Mouse (Mus musculus) gastrocnemius, adult 2 months (tissue): ENCODE data around the gene Myof. TPM values are rescaled to one million over a fixed set of nuclear protein-coding genes. Genes with fewer than 3 reads are reported as not detected.

Experiments
- DNase-seq: peaks from one replicate; pipeline ENCODE4 v3.0.0; 2022
- H3K27ac ChIP-seq: fragments of 200-600 bp; 2 replicates; pipeline ENCODE4 v1.8.1; 2022; ENCODE audit warnings: mild to moderate bottlenecking
- H3K4me3 ChIP-seq: fragments of 200-600 bp; 2 replicates; pipeline ENCODE4 v1.8.1; 2022; ENCODE audit warnings: mild to moderate bottlenecking, moderate library complexity
- CTCF ChIP-seq: fragments of 200-600 bp; IDR thresholded peaks from 2 replicates; pipeline ENCODE4 v1.8.1; 2022; ENCODE audit warnings: antibody characterized with exemption, mild to moderate bottlenecking, moderate library complexity
- intact Hi-C: fragments of 180-260 bp; cut with DNase I; formaldehyde crosslinking; loops from one replicate; pipeline ENCODE4 v1.15.1; 2025
- total RNA-seq, 2 experiments: library from RNA; stranded (reverse); gene quantifications; 2 replicates each; pipeline ENCODE4 v1.2.3; 2021

Gene Myof
- total RNA-seq, 2 experiments from 2014 or later = 4.7 to 6.4 TPM

DNA sequence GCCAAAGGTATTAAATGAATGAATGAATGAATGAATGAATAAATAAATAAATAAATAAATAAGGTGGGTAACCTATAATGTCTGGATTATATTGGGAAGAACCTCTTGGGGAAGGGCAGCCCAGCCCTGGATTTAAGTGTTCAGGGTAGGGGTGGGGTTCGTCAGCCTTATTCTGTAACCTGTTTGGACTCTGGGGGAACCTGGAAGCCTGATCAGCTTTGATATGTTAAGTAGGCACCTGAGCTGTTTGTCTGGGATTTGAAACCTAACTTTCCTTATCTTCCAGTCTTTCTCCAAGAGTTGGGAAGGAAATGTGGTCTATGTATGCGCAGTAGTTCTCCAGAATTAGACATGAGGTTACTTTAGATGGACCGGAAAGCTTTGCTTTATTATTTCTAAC is 19.8 kb upstream of the Myof start:
- no peak for DNase-seq
- no peak for TF ChIP-seq CTCF
- Histone ChIP-seq H3K4me3 (no peak overlapping the region), H3K27ac (no peak overlapping the region)
- intact Hi-C loops = no loop called here

DNA sequence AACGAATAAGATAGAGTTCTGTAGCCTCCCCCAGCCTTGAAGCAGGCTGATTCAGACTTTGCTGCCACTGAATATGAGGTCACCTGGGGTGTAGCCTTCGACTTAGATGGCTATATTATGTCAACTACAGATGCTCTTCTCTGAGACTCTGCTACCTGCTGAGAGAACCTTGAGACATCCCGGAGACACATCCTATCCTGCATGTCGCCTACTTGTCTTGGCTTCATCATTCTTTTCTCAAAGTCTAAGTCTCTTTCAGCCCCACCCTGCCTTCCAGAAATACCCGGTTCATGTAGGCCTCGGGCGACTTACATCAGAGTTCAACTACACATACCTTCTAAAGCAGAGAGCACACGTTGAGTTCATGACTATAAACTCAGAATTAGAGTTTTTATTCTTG is 13.6 kb upstream of the Myof start:
- H3K4me3 ChIP-seq = no peak overlapping the region
- intact Hi-C loops = no loop called here
- no peak for DNase-seq
- H3K27ac ChIP-seq = no peak overlapping the region
- TF ChIP-seq CTCF = no peak

DNA sequence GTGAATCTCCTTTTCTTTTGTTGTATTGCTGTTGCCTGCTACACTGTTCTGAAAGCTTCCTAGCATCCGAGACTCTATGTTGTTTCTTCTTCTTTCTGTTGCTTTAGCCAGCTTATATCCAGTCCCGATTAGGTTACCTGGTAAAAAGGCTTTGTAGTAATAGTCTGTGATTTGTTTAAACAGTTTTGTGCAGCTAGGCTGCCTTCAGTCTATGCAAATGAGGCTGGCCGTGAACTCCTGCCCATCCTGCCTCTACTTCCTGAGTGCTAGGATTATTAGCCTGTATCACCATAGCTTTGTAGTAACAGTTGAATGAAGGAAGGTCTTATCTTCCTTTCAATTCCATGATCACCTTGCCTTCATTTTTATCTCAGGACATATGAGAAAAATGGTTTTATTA is 12.9 kb upstream of the Myof start:
- DNase-seq = no peak
- intact Hi-C loops = no loop called here
- no peak for TF ChIP-seq CTCF
- H3K27ac ChIP-seq = no peak overlapping the region
- H3K4me3 ChIP-seq = no peak overlapping the region

DNA sequence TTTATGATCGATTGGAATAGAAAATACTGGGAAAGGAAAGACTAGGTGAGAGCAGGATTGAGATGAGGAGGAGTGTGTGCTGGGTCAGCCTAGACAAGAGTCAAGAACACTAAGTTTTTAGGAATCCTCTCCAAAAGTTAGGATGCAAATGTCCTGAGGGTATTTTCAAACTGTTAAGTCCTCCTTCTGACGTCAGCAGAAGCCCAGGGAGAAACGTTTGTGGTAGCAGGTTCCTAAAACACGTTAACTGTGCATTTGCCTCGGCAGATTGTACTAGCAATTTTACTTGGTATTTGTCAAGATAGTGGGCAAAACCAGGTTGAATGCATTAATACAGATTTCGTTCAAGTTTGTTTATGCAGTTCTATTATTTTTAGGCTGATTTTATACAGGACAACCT is 12.4 kb upstream of the Myof start:
- no peak for DNase-seq
- H3K27ac ChIP-seq = no peak overlapping the region
- no peak overlapping the region for H3K4me3 ChIP-seq
- intact Hi-C loops = no loop called here
- no peak for TF ChIP-seq CTCF

DNA sequence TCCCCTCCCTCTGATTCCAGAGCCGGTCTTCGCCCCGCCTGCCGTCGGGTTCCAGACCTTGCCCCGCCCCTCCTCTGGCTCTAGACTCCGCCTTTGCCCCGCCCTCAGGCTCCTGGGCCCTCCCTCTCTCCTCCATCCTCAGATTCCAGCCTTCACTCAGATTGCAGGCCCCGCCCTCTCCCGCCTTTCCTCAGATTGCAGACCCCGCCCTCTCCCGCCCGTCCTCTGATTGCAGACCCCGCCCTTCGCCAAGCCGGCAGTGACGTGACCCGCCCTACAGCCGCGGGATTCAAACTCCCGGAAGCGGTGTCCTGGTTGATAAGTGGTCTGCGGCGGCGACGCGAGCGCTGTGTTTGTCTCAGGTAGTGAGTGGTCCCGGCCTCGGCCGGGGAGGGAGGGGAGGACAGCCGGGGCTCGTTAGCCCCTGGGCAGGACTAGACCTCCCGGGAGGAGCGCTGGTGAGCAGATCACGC is 11.4 kb upstream of the Myof start, which contains the start of gene Cep55:
Gene Cep55 (plus strand): TSS at position 292 of the 473 bp plus-strand sequence.
- Histone ChIP-seq H3K4me3 (peak within 1 kb of the TSS; percentile 83), H3K27ac (peak within 1 kb of the TSS; percentile 79)
- DNase-seq = peak; percentile 97
- intact Hi-C loops = loop anchor here (1.0 kb wide), 1 partner anchor 99 kb away; no protein-coding TSS in a partner anchor
- TF ChIP-seq CTCF = no peak

DNA sequence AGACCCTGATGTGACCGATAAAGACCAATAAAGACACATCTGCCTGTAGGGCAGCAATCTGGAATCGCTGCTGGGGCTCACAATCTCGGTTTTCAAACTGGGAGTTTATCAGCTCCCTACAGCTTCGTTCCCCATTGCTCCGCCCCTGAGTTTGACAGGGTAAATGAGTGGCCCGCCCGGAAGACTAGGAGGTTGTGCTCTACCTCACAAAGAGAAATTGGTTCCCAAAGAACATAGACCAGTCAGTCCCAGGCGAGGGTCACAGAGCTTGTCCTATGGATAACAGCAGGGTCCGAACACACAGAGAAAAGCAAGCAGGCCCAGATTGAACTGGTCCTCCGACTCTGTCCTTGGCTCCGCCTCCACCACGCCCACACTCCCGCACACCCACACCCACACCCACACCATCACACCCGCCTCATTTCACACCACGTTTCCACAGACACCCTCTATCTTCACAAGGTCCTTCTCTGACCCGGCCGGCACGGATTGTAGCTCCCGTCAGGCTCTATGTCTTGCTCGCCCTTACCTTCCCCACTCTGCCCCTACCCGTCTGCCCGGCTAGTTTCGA is 10.9 kb upstream of the Myof start:
- Histone ChIP-seq H3K4me3 (peak overlapping the region; percentile 83), H3K27ac (peak overlapping the region; percentile 79)
- intact Hi-C loops = loop anchor here (1.0 kb wide), 1 partner anchor 99 kb away; no protein-coding TSS in a partner anchor
- peak; percentile 83 for DNase-seq
- TF ChIP-seq CTCF = no peak

DNA sequence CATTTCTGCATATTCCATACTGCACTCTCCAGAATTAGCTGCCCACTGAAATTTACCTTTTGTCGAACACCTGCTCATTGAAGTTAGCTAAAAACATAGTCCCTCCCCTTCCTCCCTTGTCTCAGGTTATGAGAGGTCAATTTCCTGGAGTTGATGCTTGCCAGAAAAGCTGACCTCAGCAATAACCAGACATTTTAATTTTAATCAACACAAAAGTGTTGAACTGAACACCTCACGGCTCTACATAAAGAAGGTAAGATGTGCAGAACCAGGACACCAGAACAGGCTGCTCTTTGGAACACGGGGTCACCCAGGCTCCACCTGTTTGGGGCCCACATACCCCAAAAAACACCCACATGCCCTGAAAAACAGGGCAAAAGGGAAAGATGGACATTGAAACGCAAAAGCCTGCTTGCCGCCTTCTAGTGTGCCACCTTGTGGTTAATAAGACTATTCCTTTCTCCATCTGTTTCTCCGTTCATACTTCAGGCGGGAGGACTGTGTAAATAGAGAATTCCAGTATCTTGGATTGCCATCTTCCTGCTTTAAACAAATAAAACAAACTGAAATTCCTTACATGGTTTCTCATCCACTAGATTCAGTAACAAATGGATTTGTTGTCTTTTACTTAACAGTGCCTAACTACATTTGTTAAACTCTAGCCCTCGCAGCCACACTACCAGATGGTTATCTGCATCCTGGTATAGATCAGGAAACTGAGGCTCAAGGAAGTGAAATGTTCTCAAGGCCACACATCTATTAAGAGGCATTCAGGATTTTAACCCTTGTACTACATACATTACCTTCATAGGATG is 10.1 kb upstream of the Myof start:
- TF ChIP-seq CTCF = peak; percentile 65
- Histone ChIP-seq H3K27ac (peak overlapping the region; percentile 79), H3K4me3 (peak overlapping the region; percentile 83)
- no peak for DNase-seq
- intact Hi-C loops = loop anchor here (1.0 kb wide), 1 partner anchor 98 kb away; no protein-coding TSS in a partner anchor

DNA sequence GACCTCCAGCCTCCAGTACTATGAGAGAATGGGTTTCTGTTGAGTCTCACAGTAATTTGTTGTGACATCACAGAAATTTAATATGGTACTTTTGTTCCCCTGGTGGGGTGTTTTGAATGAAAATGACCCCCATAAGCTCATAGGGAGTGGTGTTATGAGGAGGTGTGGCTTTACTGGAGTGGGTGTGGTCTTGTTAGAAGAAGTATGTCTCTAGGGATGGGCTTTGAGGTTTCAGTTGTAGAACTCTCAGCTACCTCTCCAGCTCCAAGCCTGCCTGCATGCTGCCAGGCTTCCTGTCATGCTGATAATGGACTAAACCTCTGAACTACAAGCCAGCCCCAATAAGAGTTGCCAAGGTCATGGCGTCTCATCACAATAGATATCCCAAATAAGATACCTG is 6.3 kb upstream of the Myof start:
- H3K27ac ChIP-seq = no peak overlapping the region
- no peak overlapping the region for H3K4me3 ChIP-seq
- DNase-seq = no peak
- TF ChIP-seq CTCF = no peak
- intact Hi-C loops = no loop called here

DNA sequence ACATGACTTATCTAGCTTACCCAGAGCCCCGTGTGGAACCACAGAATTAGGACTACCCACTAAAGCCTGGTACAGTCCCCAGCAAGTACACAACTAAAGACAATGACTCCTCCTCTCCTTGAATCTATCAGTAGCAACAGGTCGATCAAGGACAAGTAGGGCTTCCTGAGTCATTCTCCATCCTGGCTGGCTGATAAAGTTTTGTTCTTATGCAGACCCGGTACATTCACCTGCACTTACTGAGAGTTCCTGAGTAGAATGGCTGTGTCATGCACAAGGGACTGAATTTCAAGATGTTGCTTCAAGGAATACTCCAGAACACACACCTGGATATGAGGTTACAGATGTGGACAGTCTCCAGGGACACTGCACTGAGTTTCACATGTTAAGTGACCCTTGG is 1.8 kb upstream of the Myof start:
- H3K4me3 ChIP-seq = no peak overlapping the region
- intact Hi-C loops = no loop called here
- TF ChIP-seq CTCF = no peak

DNA sequence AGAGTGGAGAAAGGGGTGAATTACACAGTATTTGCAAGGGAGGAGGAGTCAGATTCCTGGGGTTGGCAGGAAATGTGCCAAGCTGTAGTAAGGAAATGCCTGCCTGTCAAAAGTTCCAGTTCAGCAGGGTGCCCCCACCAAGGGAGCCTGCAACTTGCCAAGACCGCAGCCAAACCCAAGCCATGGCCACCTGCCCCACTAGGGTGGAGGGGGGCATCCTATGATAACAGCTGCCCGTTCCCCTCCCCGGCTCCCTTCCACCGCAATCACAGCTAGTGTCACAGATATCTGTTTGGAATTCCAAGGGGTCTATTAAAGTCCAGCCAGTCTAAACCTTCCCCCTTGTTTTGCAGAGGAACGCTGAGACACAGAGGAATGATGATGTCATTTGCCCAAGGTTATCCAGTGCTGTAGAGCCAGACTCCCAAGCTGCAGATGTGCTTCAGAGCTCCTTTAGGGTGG is 1.1 kb downstream of the Myof start:
- Histone ChIP-seq H3K27ac (peak overlapping the region; percentile 87), H3K4me3 (peak overlapping the region; percentile 68)
- no peak for TF ChIP-seq CTCF
- intact Hi-C loops = no loop called here
- no peak for DNase-seq

More for the DNA sequence above, 1.8 kb upstream of the Myof start:
- no peak overlapping the region for H3K27ac ChIP-seq
- DNase-seq = no peak

DNA sequence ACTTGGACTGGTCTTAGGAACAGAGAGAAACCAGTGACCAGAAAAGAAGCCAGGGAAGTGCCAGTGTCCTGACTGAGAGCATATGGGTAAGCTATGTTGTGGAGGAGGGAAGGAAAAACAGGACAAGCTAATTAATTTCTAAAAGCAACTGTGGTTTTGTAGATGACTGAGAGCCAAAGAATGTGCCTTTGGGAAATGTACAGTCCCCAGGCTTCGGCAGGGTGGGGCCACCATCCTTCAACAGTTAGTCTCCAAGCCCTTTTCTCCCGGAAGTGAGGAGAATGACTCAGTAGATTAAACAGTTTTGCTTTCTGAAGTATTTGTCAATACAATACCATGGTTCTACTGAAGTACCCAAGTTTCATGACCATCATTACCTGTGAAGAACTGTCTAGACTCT is 5.1 kb downstream of the Myof start:
- Histone ChIP-seq H3K4me3 (no peak overlapping the region), H3K27ac (peak overlapping the region; percentile 35)
- intact Hi-C loops = no loop called here
- no peak for TF ChIP-seq CTCF
- DNase-seq = no peak

DNA sequence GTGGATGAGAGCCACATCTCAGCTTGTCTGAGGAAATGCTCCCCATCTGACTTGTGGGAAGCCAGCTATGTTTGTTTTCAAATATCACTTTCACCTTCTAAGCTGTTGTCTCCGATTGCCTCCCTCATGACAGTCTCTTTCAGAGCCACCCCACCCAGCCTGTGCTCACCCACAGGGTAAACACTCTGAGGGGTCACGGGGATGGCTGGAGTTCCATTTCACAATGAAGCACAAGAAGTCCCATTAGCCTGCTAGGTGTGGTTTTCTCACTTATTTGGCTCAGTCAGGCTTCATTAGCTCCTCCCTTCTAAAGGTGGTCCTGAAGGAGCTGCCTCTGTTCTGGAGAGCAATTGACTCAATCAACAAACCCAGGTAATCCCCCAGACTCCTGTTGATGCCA is 7.6 kb downstream of the Myof start:
- intact Hi-C loops = no loop called here
- no peak for TF ChIP-seq CTCF
- DNase-seq = no peak
- H3K4me3 ChIP-seq = no peak overlapping the region
- no peak overlapping the region for H3K27ac ChIP-seq

DNA sequence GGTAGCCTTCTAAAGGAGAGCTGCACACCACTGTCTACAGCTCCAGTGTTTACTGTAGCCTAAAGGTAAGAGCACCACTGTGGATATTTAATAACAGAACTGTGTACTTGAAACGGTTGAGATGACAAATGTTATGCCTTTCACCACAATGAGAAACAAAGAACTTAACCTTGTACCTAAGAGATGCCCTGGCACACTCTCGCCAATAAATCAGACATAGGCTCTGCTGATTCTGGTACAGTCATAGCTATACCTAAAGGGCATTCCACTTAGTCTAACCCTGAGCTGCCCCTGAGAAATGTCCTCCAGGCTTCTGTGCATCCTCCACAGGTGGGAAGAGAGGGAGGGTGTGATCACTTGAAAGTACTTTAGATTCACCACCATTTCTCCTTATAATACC is 8.7 kb downstream of the Myof start:
- intact Hi-C loops = no loop called here
- DNase-seq = no peak
- Histone ChIP-seq H3K4me3 (no peak overlapping the region), H3K27ac (no peak overlapping the region)
- no peak for TF ChIP-seq CTCF

DNA sequence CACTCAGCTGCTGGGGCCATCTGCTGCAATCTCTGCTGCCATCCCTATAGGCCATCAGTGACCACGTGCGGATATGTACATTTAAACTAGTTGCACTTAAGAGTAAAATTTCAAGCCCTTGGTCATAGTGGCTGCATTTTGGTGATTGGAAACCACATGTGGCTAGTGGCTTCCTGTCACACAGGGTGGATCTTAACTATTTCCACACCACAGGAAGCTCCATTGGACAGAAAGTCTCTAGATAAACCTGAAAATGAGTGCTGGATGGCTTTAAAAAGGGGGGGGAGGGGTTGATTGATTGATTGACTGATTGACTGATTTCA is 9.7 kb downstream of the Myof start:
- H3K4me3 ChIP-seq = no peak overlapping the region
- intact Hi-C loops = no loop called here
- H3K27ac ChIP-seq = no peak overlapping the region
- no peak for TF ChIP-seq CTCF
- no peak for DNase-seq
